Mouse (Mus musculus) left cerebral cortex, adult 18-20 months (tissue): ENCODE results near the gene Cdipt. TPM values are rescaled to one million over a fixed set of nuclear protein-coding genes. Genes with fewer than 3 reads are reported as not detected.
A peak's percentile ranks its signal among the peaks of the same experiment; 100 is the strongest.

Experiments
- DNase-seq, 2 experiments: peaks; one replicate each; pipeline ENCODE4 v3.0.0; 2021 to 2022; ENCODE audit warnings: low spot score in 2 of 2, mixed read lengths in 1 of 2
- long read RNA-seq, 2 experiments: library from polyadenylated mRNA; stranded (forward); transcript quantifications; one replicate each; pipeline ENCODE4 v2.0.0; 2021
- total RNA-seq, 2 experiments: library from RNA; stranded (reverse); gene quantifications; 2 replicates each; pipeline ENCODE4 v1.2.3; 2021

Cdipt gene
- total RNA-seq = 100 to 1,000 TPM; 171 to 180 TPM
- long read RNA-seq, experiment 1, transcript Cdipt-201 (6 exons, 1,974 nt) = major isoform, 212 of 237 reads
- long read RNA-seq, experiment 1, partial matches to known transcripts = 21 of 237 reads
- long read RNA-seq, experiment 1, other reads (novel, unspliced or antisense) = 1 of 237 reads
- long read RNA-seq, experiment 2, transcript Cdipt-201 (6 exons, 1,974 nt) = major isoform, 180 of 214 reads
- long read RNA-seq, experiment 2, partial matches to known transcripts = 29 of 214 reads
- long read RNA-seq, experiment 2, other reads (novel, unspliced or antisense) = 1 of 214 reads

GRCm38 (mm10) chr7:126975893-126975949 is at the start of gene Cdipt:
TSS of gene Cdipt (plus strand) at chr7:126975914.
- DNase-seq = no peak

DNA sequence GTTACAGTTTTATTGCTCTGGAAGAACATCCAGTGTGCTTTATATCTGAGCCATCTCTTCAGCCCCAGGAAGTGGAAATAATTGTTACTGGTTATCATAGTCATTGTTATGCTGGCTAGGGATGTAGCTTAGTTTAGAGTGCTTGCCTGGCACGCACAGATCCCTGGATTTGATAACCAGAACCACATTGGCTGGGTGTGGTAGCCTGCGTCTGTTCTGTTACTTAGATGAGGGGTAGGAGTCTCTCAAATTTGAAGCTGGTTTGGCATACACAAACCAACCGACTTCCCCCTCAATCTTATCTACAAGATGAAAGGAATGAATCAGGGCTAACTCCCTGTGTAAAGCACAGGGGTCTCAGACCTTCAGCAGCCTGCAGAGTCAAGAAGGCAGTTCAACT is 49.4 kb upstream of the Cdipt start:
- DNase-seq = no peak

GRCm38 (mm10) chr7:126928384-126929037 is 47.2 kb upstream of the Cdipt start, which contains the start of gene Kctd13:
TSS of gene Kctd13 (plus strand) at chr7:126928879.
- DNase-seq = peak; percentile 90 to 95

DNA sequence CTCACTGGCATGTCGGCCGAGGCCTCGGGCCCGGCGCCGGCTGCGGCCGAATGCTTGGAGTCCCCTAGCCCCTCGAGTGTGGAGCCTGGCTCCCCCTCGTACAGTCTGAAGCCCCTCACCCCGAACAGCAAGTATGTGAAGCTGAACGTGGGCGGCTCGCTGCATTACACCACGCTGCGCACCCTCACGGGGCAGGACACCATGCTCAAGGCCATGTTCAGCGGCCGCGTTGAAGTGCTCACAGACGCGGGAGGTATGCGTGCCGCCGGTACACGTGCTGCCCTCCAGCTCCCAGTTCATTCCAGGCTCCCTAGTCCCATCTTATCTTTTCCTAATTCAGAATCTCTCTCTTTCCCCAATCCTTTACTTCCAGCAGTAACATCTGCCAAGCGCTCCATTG is 46.7 kb upstream of the Cdipt start:
- DNase-seq = no peak

DNA sequence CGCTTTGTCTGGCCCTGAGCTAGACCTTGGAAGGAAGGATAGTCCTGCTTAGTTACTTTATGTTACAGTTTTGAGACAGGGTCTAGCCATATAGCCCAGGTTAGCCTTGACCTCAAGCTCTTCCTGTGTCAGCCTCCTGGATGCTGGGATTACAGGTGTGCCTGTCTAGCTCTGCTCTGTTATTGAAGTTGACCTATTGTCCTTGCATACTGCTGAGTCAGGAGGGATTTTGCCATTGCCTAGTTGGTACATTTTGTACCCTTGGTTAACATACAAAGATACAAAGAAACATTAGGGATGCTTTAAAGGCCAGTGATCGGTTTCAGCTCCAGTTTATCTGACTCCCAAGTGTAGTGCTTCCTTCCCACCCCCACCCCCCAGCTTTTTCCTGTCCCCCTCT is 43.1 kb upstream of the Cdipt start:
- no peak for DNase-seq

- no peak for DNase-seq
These were observed 34.5 kb upstream of the Cdipt start for GRCm38 (mm10) chr7:126941171-126941570.

DNA sequence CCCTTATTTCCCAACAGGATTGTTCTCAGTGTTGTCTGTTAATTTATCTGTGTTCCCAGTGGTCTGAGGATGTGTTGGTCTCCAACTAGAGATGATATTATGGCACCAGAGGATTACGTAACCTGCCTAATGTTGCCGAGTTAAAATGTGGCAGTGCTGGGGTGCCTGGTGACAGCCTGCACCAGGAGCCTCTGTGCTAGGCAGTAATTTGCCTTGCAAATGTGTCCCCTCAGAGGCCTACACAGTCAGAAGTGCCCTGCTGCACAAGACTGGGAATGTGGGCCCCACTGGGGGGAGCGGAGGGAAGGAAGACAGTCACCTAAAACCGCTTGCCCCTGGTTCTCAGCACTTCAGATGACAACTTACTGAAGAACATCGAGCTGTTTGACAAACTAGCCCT is 33.9 kb upstream of the Cdipt start:
- peak in 1 of 2 experiments; percentile 40 for DNase-seq

- no peak for DNase-seq
These were observed 29.2 kb upstream of the Cdipt start for GRCm38 (mm10) chr7:126946530-126946929.

DNA sequence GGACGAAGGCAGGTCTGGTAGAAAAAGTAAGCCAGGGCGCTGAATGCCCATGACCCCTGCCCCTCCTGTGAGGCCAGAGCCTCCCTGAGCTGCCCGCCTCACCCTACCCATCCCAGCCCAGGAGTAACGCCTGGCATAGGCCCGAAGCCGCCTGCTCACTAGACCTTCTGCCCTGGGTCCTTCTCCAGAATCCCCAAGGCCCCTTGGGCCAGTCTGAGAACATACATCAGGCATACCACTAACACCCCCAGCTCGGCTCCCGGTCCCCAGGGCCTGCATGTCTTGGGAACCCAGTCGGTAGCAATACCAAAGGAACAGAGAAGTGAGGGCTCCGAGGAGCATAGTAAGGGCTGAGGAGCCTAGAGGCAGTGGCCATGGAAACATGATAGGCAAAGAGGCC is 27.1 kb upstream of the Cdipt start:
- no peak for DNase-seq

DNA sequence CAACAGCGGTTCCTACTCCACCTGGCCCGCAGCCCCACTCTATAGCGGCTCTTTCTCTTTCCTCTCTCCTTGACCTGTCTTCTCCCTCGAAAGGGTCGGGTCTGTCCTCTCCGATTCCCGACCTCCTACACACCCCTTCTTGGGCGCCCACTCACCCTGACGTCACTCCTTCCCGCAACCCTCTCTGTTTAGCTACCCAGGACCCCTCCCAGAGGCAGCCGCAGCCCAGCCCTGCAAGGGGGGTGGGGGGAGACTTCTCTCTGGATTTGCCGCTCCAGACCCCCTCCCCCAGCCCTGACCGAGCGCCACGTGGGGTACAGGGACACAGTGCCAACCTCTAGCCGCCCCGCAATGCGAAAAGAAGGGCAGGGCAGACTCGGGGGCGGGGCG is 26.3 kb upstream of the Cdipt start, which contains the start of gene Asphd1:
Asphd1 (minus strand) TSS at position 180 of the 390 bp plus-strand sequence.
- peak; percentile 67 to 72 for DNase-seq

DNA sequence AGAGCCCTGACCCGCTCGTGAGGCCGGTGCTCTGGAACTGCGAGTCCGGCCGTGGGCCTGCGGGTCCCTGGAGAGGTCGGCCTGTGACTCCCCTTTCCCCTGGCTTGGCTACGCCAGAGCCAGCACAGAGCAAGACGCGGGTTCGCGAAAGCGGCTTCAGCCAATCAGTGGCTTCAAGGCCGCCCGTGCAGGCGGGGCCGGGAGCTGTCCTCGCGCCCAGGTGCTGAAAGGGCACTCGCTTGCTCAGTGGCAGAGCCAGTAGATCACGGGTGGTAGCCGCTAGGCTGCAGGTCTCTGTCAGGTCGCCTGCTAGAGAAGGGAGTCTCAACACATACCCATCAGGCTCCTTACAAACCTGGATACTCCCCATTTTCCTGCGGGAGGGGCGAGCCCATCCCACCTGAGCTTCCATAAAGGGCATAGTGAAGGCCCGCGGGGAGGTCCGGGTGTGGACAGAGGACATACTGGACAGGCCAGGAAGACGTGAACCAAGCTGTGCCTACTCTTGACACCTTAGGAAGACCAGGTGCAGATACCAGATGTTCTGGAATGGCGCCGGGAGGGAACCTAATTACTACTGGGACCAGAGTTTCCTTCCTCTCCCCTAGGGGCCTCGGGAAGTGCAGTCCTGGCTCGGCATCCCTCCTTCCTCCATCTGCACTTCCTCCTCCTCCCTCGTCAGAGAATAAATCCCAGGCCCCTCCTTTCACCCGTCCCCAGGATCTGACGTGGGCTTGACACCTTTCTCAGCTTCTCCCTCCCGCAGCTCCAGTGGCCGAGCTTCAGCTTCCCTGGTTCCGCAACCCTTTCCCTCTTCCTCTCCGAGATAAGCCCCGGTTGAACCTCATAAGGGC is 25.7 kb upstream of the Cdipt start, which contains the start of gene Sez6l2:
Sez6l2 (plus strand) TSS at position 771 of the 854 bp plus-strand sequence.
- peak; percentile 76 to 85 for DNase-seq

DNA sequence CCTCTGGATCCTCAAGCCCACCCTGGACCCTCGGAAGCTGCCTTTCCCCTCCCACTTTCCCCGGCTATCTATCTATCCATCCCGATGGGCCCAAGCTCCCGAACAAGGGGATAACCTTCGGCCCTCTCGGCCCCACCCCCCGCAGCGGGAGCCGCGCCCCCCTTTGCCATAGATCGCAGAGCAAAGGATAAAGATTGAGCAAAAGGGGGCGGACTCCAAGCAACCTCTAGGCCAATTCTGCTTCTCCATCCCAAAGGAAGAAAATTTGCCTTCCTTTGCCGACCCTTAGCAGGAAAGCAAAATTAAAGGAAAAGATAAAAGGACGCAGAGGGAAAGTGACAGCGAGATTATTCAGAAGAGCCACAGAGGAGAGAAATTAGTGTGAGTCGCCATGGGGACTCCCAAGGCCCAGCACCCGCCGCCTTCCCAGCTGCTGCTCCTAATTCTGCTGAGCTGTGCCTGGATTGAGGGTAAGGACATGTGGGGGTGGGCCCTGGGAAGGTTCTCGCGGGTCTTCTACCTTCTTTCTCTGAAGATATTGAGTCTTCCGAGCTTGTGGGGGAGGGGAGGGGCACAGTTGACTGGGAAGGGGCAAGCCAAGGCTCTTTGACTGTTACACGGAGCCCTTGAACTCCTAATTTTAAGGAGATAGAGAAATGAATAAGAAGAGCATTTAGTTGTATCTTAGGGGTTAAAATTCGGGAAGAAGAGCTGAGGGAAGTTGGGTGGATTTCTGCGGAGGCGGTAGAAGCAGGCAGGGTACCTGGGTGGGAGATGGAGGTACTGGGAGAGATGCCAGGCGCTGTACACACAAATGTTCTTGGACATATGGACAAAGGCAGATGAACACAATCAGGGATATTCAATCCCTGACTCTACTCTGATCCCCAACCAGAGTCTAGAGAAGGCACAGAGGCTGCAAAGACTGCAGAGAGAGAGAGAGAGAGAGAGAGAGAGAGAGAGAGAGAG is 24.8 kb upstream of the Cdipt start:
- DNase-seq = peak in 1 of 2 experiments; percentile 57

DNA sequence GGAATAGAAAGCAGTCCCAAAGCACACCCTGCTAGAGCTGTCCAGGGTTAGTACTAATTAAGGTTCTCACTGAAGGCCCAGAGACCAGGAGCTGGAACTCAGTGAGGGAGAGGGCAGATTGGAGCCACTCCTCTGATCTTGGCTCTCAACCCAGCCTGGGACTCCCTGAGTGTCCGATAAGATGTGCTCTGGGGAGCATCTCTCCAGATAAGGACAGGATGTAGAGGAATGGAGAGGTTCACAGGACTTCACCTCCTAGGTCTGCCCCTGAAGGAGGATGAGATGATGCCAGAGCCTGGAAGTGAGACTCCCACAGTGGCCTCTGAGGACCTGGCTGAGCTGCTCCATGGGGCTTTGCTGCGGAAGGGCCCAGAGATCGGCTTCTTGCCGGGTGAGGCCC is 24.0 kb upstream of the Cdipt start:
- DNase-seq = no peak

DNA sequence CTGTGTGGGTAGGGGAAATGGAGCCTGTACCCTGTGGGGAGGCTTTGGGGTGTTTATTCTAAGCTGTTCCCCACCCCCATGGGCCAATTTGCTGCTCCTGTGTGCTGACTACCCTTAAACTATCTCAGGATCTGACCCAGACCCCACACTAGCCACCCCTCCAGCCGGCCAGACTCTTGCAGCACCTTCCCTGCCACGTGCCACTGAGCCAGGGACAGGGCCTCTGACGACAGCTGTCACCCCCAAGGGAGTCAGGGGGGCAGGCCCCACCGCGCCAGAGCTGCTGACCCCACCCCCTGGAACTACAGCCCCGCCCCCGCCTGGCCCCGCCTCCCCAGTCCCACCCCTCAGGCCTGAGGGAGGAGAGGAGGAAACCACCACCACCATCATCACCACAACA is 23.1 kb upstream of the Cdipt start:
- DNase-seq = no peak

- DNase-seq = no peak
These were observed 20.6 kb upstream of the Cdipt start for GRCm38 (mm10) chr7:126955125-126955524.

DNA sequence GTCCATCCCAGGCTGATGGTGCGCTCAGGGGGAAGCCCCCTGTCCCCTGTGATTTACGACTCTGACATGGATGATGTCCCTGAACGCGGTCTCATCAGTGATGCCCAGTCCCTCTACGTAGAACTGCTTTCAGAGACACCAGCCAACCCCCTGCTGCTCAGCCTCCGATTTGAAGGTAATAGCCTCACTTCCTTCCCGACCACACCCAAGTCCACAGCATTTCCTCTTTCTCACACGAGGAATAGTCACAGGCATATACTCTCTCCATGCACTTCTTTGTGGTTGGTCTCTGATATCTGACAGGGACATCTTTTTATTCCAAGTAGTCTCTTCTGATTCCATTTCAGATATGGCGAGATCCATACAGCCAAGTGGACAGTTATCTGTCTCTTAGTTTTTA is 15.9 kb upstream of the Cdipt start:
- DNase-seq = no peak

DNA sequence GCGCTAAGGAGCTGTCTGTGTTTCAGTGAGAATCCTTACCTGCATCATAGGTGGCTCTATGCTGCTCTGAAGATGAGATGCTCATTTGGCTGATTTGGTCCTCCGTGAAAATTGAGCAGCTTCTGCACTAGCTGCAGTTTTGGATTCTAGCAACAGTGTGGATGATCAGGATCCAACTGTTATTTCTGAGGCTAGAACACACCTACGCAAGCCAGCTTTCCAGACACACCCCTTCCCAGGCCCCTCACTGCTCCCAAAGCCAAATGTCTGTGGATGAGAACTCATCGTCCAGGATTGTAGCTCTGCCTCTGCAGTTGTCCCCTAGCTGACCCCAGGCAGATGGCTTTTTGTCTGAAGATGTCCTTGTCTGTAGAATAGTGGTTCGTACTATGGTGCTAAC is 14.6 kb upstream of the Cdipt start:
- no peak for DNase-seq

DNA sequence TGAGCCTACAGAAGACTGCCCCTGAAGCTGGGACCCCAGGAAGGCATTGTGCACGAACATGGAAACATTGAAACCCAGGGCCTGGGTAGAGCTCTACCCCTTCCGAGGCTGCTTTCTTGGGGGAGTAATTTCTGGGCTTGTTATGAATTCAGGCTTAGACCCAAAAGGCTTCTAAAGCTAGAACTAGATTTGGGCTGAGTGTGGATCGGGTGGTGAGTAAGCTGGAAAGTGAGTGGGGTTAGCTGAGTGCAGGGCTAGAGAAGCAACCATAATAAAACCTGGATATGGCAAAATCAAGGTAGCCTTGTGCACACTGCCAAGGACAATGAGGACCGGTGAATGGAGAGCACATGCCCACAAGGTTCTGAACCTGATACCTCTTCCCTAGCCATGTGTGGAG is 13.7 kb upstream of the Cdipt start:
- no peak for DNase-seq

GRCm38 (mm10) chr7:126963548-126964286 is 12.0 kb upstream of the Cdipt start:
- no peak for DNase-seq

- no peak for DNase-seq
These were observed 10.1 kb upstream of the Cdipt start for GRCm38 (mm10) chr7:126965568-126965967.

DNA sequence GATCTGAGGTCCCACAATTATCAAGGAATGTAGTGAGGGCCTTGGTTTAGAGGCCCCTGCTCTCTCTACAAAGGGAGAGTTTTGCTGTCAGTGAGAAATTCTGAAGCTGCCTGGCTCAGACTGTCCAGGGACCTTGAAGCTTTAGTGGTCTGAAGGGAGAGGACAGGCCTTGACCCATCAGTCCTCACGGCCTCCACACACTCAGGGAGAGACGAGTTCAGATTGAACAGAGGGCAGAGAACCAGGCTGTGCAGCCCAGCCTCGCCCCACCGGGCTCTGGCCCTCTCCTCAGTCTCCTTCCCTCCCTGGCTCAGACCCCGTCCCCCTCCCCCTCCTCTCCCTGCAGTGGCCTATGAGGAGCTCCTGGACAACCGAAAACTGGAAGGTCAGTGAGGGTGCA is 8.4 kb upstream of the Cdipt start:
- DNase-seq = no peak
